Mouse (Mus musculus) testis, adult 2 months (tissue): ENCODE data around the gene D230025D16Rik. TPM values are rescaled to one million over a fixed set of nuclear protein-coding genes. Genes with fewer than 3 reads are reported as not detected.
"Not testable (repeated sequence)": the region's sequence is repeated elsewhere in the genome, so short reads cannot be mapped to it uniquely, and the experiment has no call there.

Experiments used
- H3K27ac ChIP-seq: fragments of 200-500 bp; 2 replicates; pipeline ENCODE4 v1.5.1; 2012; ENCODE audit warnings: low read depth, low read length; ENCODE audit not compliant: control insufficient read depth, insufficient read depth
- H3K27me3 ChIP-seq: fragments of 200-500 bp; 2 replicates; pipeline ENCODE4 v1.6.1; 2012; ENCODE audit warnings: mild to moderate bottlenecking, low read length, moderate library complexity; ENCODE audit not compliant: control insufficient read depth, insufficient read depth
- H3K36me3 ChIP-seq: fragments of 200-500 bp; 2 replicates; pipeline ENCODE4 v1.6.1; 2012; ENCODE audit warnings: mild to moderate bottlenecking, low read length; ENCODE audit not compliant: control insufficient read depth, insufficient read depth
- H3K4me1 ChIP-seq: fragments of 200-500 bp; 2 replicates; pipeline ENCODE4 v1.6.1; 2012; ENCODE audit warnings: low read length; ENCODE audit not compliant: control insufficient read depth, insufficient read depth
- H3K4me3 ChIP-seq: fragments of 200-500 bp; 2 replicates; pipeline ENCODE4 v1.5.1; 2012; ENCODE audit warnings: low read depth, mild to moderate bottlenecking, low read length, moderate library complexity, mixed read lengths; ENCODE audit not compliant: control insufficient read depth
- CTCF ChIP-seq: fragments of 200-500 bp; IDR thresholded peaks from 2 replicates; pipeline ENCODE4 v1.5.1; 2012; ENCODE audit warnings: low read depth, mild to moderate bottlenecking, inconsistent platforms, low read length, moderate library complexity; ENCODE audit not compliant: control insufficient read depth, insufficient read depth, insufficient replicate concordance
- POLR2A ChIP-seq: fragments of 200-500 bp; IDR thresholded peaks from 2 replicates; pipeline ENCODE4 v1.6.1; 2012; ENCODE audit warnings: low read depth, mild to moderate bottlenecking, inconsistent platforms, low read length, moderate library complexity; ENCODE audit not compliant: control insufficient read depth
- polyA plus RNA-seq: library from polyadenylated mRNA; depleted of rRNA; stranded (reverse); fragments of >200 nt; gene quantifications from 2 replicates; pipeline ENCODE4 v1.2.3, GENCODE M21; 2012

The D230025D16Rik gene
- polyA plus RNA-seq, 1 experiment: 7.8 TPM

DNA sequence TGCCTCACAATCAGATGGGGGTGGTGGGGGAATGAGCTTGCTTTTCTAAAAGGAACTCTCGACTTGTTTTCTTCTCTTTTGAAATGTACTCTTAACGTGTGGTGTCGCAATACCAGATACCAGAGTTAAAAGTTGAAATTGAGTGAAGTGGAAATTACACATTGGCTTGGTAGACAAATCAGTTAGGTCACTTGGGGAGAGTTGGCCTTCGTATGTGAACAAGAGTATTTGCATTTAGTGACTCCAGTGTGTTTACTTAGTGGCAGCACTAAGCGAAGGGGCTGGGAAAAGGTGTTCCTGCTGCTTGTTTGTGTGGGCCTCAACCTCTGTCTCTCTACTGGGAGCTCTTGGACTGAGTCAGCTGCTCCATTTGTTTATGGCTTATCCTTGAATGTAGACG is 972 bp downstream of the D230025D16Rik start:
- Histone ChIP-seq H3K4me1 (peaks cover 6% of the 10 kb centered on the region), H3K4me3 (no peak overlapping the region; the same call in 1 of the 2 replicates), H3K27ac (no peak overlapping the region), H3K27me3 (no peaks in the 10 kb centered on the region), H3K36me3 (no peaks in the 10 kb centered on the region)
- TF ChIP-seq CTCF: no peak
- no peak for TF ChIP-seq POLR2A

DNA sequence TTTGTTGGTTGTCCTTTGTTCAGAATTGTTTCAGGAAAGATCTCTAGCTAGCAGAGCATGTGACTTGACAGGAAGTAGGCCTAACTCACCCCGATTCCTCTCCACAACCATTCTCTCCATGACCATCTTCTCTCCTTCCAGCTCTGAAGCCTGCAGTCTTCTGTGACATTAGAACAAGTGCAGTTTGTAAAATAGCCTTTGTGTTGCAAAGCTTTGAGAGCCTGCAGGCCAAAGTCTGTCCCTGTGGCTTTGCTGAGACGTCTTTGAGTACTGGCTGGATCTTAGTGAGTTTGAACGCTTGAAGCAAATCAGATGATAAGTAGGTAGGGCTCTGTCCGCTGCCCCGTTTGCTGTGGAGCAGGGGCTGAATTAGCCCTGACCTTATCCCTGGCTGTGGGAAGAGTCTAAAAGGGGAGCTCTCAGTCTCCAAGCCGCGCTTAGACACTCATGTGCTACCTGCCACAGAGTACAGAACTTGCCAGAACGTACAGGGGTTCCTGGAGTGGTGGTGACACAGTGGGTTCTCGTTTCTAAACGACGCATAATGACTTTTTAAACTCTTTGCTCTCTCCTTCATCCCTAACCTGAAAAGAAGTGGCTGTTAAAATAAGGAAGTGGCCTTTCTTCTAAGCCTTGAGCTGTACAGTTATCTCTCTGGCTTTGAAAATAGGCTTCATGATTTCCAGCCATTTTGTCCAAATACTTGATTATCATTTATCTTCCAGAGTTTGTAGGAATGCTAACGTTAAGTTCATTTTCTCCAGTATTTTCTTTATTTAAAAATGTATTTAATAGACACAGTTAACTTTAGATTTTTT is 6.8 kb downstream of the D230025D16Rik start:
- Histone ChIP-seq H3K36me3 (peaks cover 2% of the 10 kb centered on the region), H3K4me3 (no peak overlapping the region), H3K27me3 (no peaks in the 10 kb centered on the region), H3K27ac (no peak overlapping the region), H3K4me1 (no peaks in the 10 kb centered on the region)
- TF ChIP-seq CTCF (no peak), POLR2A (no peak)

- H3K36me3 ChIP-seq, H3K27me3 ChIP-seq, H3K27ac ChIP-seq, H3K4me3 ChIP-seq, H3K4me1 ChIP-seq: not testable (repeated sequence)
Observed at GRCm38 (mm10) chr8:105232321-105232693, 7.4 kb downstream of the D230025D16Rik start.

DNA sequence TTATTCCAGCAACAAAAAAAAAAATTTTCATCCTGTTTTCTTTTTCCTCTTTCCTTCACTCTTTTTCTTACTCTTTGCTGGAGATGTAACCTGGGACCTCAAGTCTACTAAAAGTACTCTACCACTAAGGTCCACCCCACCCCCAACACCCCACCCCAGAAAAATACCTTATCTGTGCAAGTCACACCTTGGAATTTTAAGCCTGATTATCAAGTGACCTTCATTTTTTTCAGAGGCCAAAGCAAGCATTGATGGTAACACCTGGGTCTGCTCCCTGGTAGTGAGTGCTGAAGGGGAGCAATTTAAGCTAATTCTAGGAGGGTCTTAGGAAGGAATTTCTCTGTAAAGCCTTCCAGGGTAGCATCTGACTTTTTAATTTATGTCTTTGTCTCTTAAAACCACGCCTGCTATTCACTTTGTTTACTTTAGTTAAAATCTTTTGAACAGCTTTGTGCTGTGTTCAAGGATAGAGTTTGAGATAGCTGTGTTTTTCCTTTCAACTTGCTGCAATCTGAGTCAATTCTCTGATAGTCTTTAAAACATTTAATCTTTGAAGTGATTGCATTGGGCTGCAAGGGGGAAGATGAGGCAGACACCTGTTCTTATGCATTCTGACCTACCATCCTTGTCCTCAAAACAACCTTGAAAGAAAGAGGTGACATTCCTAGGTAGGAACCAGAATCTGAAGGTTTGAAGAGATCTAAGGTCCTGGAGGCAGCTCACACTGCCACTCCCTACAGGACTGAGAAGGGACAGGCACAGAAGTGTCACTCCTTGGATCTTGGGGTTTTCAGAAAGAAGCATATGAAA is 8.4 kb downstream of the D230025D16Rik start:
- no peak overlapping the region for H3K4me3 ChIP-seq
- no peaks in the 10 kb centered on the region for H3K4me1 ChIP-seq
- H3K36me3 ChIP-seq: peaks cover 2% of the 10 kb centered on the region
- no peak for TF ChIP-seq CTCF
- no peak for TF ChIP-seq POLR2A
- no peaks in the 10 kb centered on the region for H3K27me3 ChIP-seq
- no peak overlapping the region for H3K27ac ChIP-seq

DNA sequence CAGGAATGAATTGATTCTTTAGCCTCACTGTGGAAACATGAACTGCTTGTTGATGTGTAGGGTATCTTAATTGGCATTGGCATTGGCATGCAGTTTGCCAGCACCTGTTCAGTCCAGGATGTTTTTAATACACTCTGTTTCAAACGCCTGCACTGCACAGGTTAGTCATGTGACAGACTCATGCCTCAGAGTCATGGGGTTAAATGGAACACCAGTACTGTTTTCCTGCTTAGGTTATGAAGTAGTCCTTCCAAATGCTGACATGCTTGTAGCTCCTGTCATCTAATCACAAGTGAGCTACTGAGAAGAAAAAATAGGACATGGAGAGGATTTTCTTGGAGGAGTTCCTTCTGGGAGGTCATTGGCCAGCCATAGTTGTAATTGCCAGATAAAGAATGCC is 10.3 kb downstream of the D230025D16Rik start:
- TF ChIP-seq POLR2A (no peak), CTCF (no peak)
- Histone ChIP-seq H3K4me3 (no peak overlapping the region), H3K27me3 (no peaks in the 10 kb centered on the region), H3K27ac (no peak overlapping the region), H3K4me1 (no peaks in the 10 kb centered on the region), H3K36me3 (peaks cover 3% of the 10 kb centered on the region)

DNA sequence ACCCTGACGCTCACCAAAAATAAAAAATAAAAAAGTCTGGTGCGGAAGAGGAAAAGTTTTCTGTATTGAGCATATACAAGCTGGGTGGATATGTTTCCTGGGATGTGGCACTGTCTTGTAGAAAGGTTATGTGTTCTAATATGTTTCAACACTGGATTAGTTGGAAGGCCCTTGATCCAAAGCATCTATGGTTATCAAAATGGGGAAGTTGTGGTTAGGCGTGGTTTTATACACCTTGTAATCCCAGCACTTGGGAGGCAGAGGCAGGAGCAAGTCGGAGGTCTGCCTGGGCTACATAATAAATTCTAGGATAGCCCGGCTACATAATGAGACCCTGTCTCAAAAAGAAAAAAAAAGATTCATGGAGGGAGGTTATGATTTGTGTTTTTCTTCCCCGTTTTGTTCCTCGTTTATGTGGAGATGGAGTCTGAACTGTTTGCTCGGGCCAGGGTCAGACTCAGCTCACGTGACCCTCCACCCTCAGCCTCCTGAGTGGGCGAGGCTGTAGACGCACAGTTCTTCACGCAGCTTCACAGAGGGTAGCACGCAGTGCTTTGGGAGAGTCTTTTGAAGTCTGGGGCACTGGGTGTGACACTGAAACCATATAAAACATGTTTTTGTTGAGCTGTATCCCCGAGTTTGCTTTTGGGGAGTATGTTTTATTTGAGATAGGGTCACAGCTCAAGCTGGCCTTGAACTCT is 12.6 kb downstream of the D230025D16Rik start:
- Histone ChIP-seq H3K4me3 (no peak overlapping the region), H3K36me3 (peaks cover 3% of the 10 kb centered on the region), H3K4me1 (no peaks in the 10 kb centered on the region), H3K27ac (no peak overlapping the region), H3K27me3 (no peaks in the 10 kb centered on the region)
- no peak for TF ChIP-seq CTCF
- no peak for TF ChIP-seq POLR2A

GRCm38 (mm10) chr8:105241016-105241415 is 16.1 kb downstream of the D230025D16Rik start:
- peaks cover 1% of the 10 kb centered on the region; the same call in 1 of the 2 replicates for H3K36me3 ChIP-seq
- H3K4me1 ChIP-seq: no peaks in the 10 kb centered on the region
- no peak overlapping the region for H3K4me3 ChIP-seq
- H3K27ac ChIP-seq: no peak overlapping the region
- H3K27me3 ChIP-seq: no peaks in the 10 kb centered on the region
- no peak for TF ChIP-seq CTCF
- no peak for TF ChIP-seq POLR2A
